8 mouse cellular contexts compared by ENCODE assay signal in the genomic region with DNA sequence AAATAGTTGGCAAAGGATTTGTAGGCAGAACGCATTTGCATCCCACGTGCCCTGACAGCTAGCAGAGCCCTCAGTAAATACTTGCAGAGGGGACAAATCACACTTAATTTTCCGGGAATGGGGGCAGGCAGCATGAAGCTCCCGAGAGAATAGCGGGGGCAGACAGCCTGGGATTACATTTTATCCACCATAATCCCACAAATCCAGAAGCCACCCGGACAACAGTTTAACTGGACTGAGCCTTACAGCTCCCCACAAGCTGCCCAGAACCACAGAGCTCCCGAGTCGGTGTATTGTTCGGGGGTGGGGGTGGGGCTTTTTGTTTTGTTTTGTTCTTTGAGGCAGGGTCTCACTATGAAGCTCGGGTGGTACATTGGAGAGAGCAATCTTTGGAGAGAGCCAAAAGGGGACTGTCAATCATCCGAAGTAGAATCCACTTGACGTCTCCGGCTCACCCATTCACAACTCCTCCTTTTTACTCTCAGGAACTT. TPM values are rescaled to one million over a fixed set of nuclear protein-coding genes. Genes with fewer than 3 reads are reported as not detected.
DNase-seq lines count a peak whose midpoint lies in the region; ATAC-seq and TF ChIP-seq lines count a peak whose summit lies in the region.

No protein-coding gene starts in this region.

- H3K4me1 ChIP-seq in kidney, embryonic 15.5 days = peaks cover 53% of the 10 kb centered on the region
- H3K4me1 ChIP-seq in cortical plate, adult 2 months (ENCODE audit: control insufficient read depth, insufficient read depth, low read length) = peaks cover 2% of the 10 kb centered on the region; the same call in 1 of the 2 replicates
- H3K4me1 ChIP-seq in intestine, embryonic 15.5 days (replicated peaks) = peaks cover 21% of the 10 kb centered on the region
- H3K4me1 ChIP-seq in neural tube, embryonic 11.5 days (ENCODE audit: control insufficient read depth, insufficient read depth, low read length) = peaks cover 10% of the 10 kb centered on the region

- no peak overlapping the region for H3K27ac ChIP-seq in kidney, embryonic 15.5 days
- no peak overlapping the region for H3K27ac ChIP-seq in cortical plate, adult 2 months (ENCODE audit: insufficient read depth, low read length)
- no peak overlapping the region for H3K27ac ChIP-seq in intestine, embryonic 15.5 days
- H3K27ac ChIP-seq in neural tube, embryonic 11.5 days (ENCODE audit: low read depth, low read length) = no peak overlapping the region

- H3K9ac ChIP-seq in kidney, embryonic 15.5 days = peak overlapping the region; percentile 60
- peak overlapping the region; percentile 76 for H3K9ac ChIP-seq in intestine, embryonic 15.5 days
- peak overlapping the region; percentile 70 for H3K9ac ChIP-seq in neural tube, embryonic 11.5 days (ENCODE audit: low read length)

- ATAC-seq in kidney, embryonic 15.5 days (replicated peaks; ENCODE audit: low FRiP score) = no peak
- no peak; the same call in 1 of the 2 replicates for ATAC-seq in intestine, embryonic 15.5 days
- ATAC-seq in neural tube, embryonic 11.5 days (ENCODE audit: insufficient read depth, low FRiP score, low TSS enrichment) = peak; percentile 25; the same call in 1 of the 2 replicates

- DNase-seq in kidney, adult 18-20 months = no peak
- peak; percentile 21 for DNase-seq in neural tube, embryonic 11.5 days (ENCODE audit: low spot score)
- DNase-seq in ovary, postnatal 10 days (ENCODE audit: low spot score) = no peak
- no peak for DNase-seq in layer of hippocampus, adult 9-11 months
- DNase-seq in gastrocnemius, adult 18-20 months (ENCODE audit: low spot score) = no peak

- TF ChIP-seq POLR2A in cortical plate, adult 2 months (IDR thresholded peaks at IDR 0.05; ENCODE audit: extremely low read depth, insufficient read depth, low read length) = no peak

- WGBS in kidney, embryonic 15.5 days = 1% methylated on average over 13 of the region's 13 CpGs
- WGBS in intestine, embryonic 15.5 days = 3% methylated on average over 13 of the region's 13 CpGs
- 1% methylated on average over 13 of the region's 13 CpGs for WGBS in neural tube, embryonic 11.5 days

- TF ChIP-seq CTCF in cortical plate, adult 2 months (IDR thresholded peaks at IDR 0.05; ENCODE audit: extremely low read depth, insufficient read depth, low read length) = no peak

- no peaks in the 10 kb centered on the region for H3K9me3 ChIP-seq in kidney, embryonic 15.5 days (replicated peaks)
- H3K9me3 ChIP-seq in intestine, embryonic 15.5 days = no peaks in the 10 kb centered on the region
- H3K9me3 ChIP-seq in neural tube, embryonic 11.5 days (ENCODE audit: control insufficient read depth, low read length) = no peaks in the 10 kb centered on the region

- H3K4me3 ChIP-seq in kidney, embryonic 15.5 days (replicated peaks) = peak overlapping the region; percentile 64
- peak overlapping the region; percentile 49 for H3K4me3 ChIP-seq in cortical plate, adult 2 months (ENCODE audit: insufficient read depth, low read length)
- peak overlapping the region; percentile 72 for H3K4me3 ChIP-seq in intestine, embryonic 15.5 days (replicated peaks)
- H3K4me3 ChIP-seq in neural tube, embryonic 11.5 days (ENCODE audit: low read depth, low read length) = peak overlapping the region; percentile 68

- no peaks in the 10 kb centered on the region for H3K36me3 ChIP-seq in kidney, embryonic 15.5 days
- H3K36me3 ChIP-seq in intestine, embryonic 15.5 days = no peaks in the 10 kb centered on the region
- no peaks in the 10 kb centered on the region for H3K36me3 ChIP-seq in neural tube, embryonic 11.5 days (ENCODE audit: control insufficient read depth, insufficient read depth, low read length)

- peaks cover 17% of the 10 kb centered on the region; the same call in 1 of the 2 replicates for H3K27me3 ChIP-seq in kidney, embryonic 15.5 days
- H3K27me3 ChIP-seq in intestine, embryonic 15.5 days (replicated peaks) = 0 out of 2 replicates have a peak, but pooled peaks cover 3% of the 10 kb centered on the region
- no peaks in the 10 kb centered on the region for H3K27me3 ChIP-seq in neural tube, embryonic 11.5 days (ENCODE audit: control insufficient read depth, insufficient read depth, low read length)

- H3K4me2 ChIP-seq in kidney, embryonic 15.5 days = peak overlapping the region; percentile 81
- H3K4me2 ChIP-seq in intestine, embryonic 15.5 days (replicated peaks) = peak overlapping the region; percentile 92
- peak overlapping the region; percentile 76 for H3K4me2 ChIP-seq in neural tube, embryonic 11.5 days (ENCODE audit: low read depth)

RNA-seq across cellular contexts. Expression of a gene that starts 0.7 kb away (rescaled TPM):
- 11.0 and 11.1 TPM in 2 replicates for polyA plus RNA-seq in kidney, embryonic 15.5 days (2015; fragmentation: Nextera tagmentation; extraction: Ambion mirVana)
- 10.4 and 11.8 TPM in 2 replicates for polyA plus RNA-seq in cortical plate, adult 2 months (2012; rRNA removed)
- polyA plus RNA-seq in intestine, embryonic 15.5 days (2015; fragmentation: Nextera tagmentation; extraction: Ambion mirVana) = 8.7 and 9.0 TPM in 2 replicates
- polyA plus RNA-seq in neural tube, embryonic 11.5 days (2014; fragmentation: Nextera tagmentation; extraction: Ambion mirVana) = 5.0 and 5.4 TPM in 2 replicates
- 1 to 10 TPM in 1 of 2 experiments, under 1 TPM in 1; 0.84 to 1.2 TPM for total RNA-seq in gastrocnemius, adult 18-20 months (2021)
